Mouse (Mus musculus) right cerebral cortex, postnatal 10 days (tissue): ENCODE results near the gene Ace3.

Experiments used
- DNase-seq, 2 experiments: peaks; one replicate each; pipeline ENCODE4 v3.0.0; 2021; ENCODE audit warnings: low spot score in 2 of 2

Ace3 gene

GRCm38 (mm10) chr11:106044349-106044748 lies 49.9 kb downstream of the Ace3 start:
- no peak for DNase-seq

GRCm38 (mm10) chr11:106045256-106045655 lies 50.8 kb downstream of the Ace3 start:
- no peak for DNase-seq

GRCm38 (mm10) chr11:106045780-106046179 lies 51.3 kb downstream of the Ace3 start:
- DNase-seq: no peak

- DNase-seq: no peak
These were observed 52.1 kb downstream of the Ace3 start for GRCm38 (mm10) chr11:106046584-106046983.

- DNase-seq: no peak
These were observed 59.4 kb downstream of the Ace3 start for GRCm38 (mm10) chr11:106053921-106054320.

GRCm38 (mm10) chr11:106054600-106054999 lies 60.1 kb downstream of the Ace3 start:
- DNase-seq: no peak
